Mouse (Mus musculus) ES-Bruce4 (cell line): Measurements from ENCODE around the gene Fan1. TPM values are rescaled to one million over a fixed set of nuclear protein-coding genes. Genes with fewer than 3 reads are reported as not detected.

Source experiments
- H3K27ac ChIP-seq: 2 replicates; pipeline ENCODE4 v1.5.1; 2012; ENCODE audit warnings: low read length, inconsistent platforms; ENCODE audit not compliant: insufficient read depth
- H3K27me3 ChIP-seq: 2 replicates; pipeline ENCODE4 v1.6.1; 2012; ENCODE audit warnings: mild to moderate bottlenecking, low read length, inconsistent platforms; ENCODE audit not compliant: control insufficient read depth, poor library complexity, insufficient read depth, severe bottlenecking
- H3K36me3 ChIP-seq: 2 replicates; pipeline ENCODE4 v1.6.1; 2012; ENCODE audit warnings: inconsistent platforms, mild to moderate bottlenecking, low read length, moderate library complexity; ENCODE audit not compliant: control insufficient read depth, poor library complexity, insufficient read depth, severe bottlenecking
- H3K4me1 ChIP-seq: one replicate; pipeline ENCODE4 v1.8.1; 2011; ENCODE audit warnings: low read length; ENCODE audit not compliant: control insufficient read depth, insufficient read depth
- H3K4me3 ChIP-seq: 2 replicates; pipeline ENCODE4 v1.5.1; 2011; ENCODE audit warnings: low read depth, mild to moderate bottlenecking, low read length
- H3K9ac ChIP-seq: 2 replicates; pipeline ENCODE4 v1.6.1; 2012; ENCODE audit warnings: low read depth, mild to moderate bottlenecking, inconsistent platforms; ENCODE audit not compliant: poor library complexity, severe bottlenecking
- H3K9me3 ChIP-seq: replicated peaks from 2 replicates; pipeline ENCODE4 v1.6.1; 2012; ENCODE audit warnings: mild to moderate bottlenecking, low read length, inconsistent platforms; ENCODE audit not compliant: control insufficient read depth, poor library complexity, insufficient read depth, severe bottlenecking
- CTCF ChIP-seq: IDR thresholded peaks from one replicate; pipeline ENCODE4 v1.8.1; 2011; ENCODE audit warnings: low read depth, low read length
- EP300 ChIP-seq: IDR thresholded peaks from 2 replicates; pipeline ENCODE4 v1.6.1; 2011; ENCODE audit warnings: low read depth, low read length; ENCODE audit not compliant: insufficient read depth
- POLR2A ChIP-seq: IDR thresholded peaks from one replicate; pipeline ENCODE4 v1.8.1; 2011; ENCODE audit warnings: low read length; ENCODE audit not compliant: insufficient read depth
- polyA plus RNA-seq: library from polyadenylated mRNA; stranded (reverse); fragments of >200 nt; gene quantifications from 2 replicates; pipeline ENCODE4 v1.2.4, GENCODE M21; 2011; ENCODE audit warnings: low read depth; ENCODE audit not compliant: missing spikeins, insufficient read depth, insufficient read length

Fan1 gene
- polyA plus RNA-seq, 1 experiment = 6.4 TPM

DNA sequence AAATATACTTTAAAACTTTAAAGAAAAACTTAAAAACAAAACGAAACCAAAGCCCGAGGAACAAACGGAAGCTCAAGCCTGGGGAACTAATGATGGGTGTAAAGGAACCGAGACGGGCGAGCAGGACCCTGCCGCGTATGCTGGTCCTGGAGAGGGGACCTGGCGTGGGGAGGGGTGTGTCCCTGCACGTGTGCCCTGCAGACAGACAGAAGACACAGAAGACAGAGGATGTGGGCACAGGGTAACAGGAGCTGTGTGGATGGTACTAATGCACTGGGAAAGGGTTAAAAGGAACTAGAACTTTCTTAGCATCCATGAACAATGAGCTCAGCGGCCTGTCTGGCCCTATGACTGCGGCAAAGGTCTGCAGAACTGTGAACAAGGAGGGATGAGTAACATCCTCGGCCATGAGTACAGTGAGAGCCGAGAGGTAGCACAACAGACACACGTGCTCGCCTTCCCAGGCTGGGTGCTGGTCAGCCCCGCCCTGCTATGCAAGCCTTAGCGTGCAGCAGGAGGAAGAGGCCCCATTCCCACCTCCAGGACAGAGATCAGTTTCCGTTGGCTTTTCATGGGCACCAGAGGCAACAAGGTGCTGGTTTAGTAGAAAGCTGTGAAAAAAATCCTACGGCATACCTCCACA lies 13.8 kb downstream of the Fan1 start:
- no peak overlapping the region for H3K27ac ChIP-seq
- H3K4me1 ChIP-seq = no peaks in the 10 kb centered on the region
- H3K36me3 ChIP-seq = 0 out of 2 replicates have a peak, but pooled peaks cover 4% of the 10 kb centered on the region
- H3K4me3 ChIP-seq = no peak overlapping the region
- no peak for TF ChIP-seq EP300
- no peak for TF ChIP-seq POLR2A
- TF ChIP-seq CTCF = no peak
- no peaks in the 10 kb centered on the region for H3K9me3 ChIP-seq
- H3K27me3 ChIP-seq = no peaks in the 10 kb centered on the region
- no peak overlapping the region for H3K9ac ChIP-seq

DNA sequence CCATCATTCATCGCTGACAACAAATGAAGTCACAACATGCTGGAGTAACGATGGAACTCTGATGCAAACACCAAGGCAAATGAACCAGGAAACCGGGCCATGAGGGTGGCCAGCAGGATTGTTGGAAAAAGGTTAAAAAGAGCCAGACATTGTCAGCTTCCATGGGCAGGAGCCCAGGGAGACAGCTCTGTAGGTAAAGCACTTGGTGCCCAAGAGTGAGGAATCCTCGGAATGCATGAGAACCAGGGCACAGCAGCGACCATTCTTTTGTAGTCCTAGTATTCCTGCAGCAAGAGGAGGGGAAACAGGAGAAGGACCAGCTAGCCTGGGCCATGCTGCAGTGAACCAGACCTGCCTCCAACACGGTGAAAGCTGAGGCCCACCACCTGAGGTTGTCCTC lies 15.2 kb downstream of the Fan1 start:
- H3K9me3 ChIP-seq = no peaks in the 10 kb centered on the region
- H3K36me3 ChIP-seq = 0 out of 2 replicates have a peak, but pooled peaks cover 4% of the 10 kb centered on the region
- H3K27me3 ChIP-seq = no peaks in the 10 kb centered on the region
- H3K27ac ChIP-seq = no peak overlapping the region
- no peak for TF ChIP-seq CTCF
- no peak for TF ChIP-seq POLR2A
- TF ChIP-seq EP300 = no peak
- H3K4me3 ChIP-seq = no peak overlapping the region
- no peak overlapping the region for H3K9ac ChIP-seq
- no peaks in the 10 kb centered on the region for H3K4me1 ChIP-seq

GRCm38 (mm10) chr7:64357405-64357804 lies 16.5 kb downstream of the Fan1 start:
- H3K4me1 ChIP-seq = no peaks in the 10 kb centered on the region
- TF ChIP-seq POLR2A (no peak), CTCF (no peak), EP300 (no peak)
- no peak overlapping the region for H3K9ac ChIP-seq
- no peaks in the 10 kb centered on the region for H3K36me3 ChIP-seq
- H3K9me3 ChIP-seq = no peaks in the 10 kb centered on the region
- no peaks in the 10 kb centered on the region for H3K27me3 ChIP-seq
- no peak overlapping the region for H3K4me3 ChIP-seq
- no peak overlapping the region for H3K27ac ChIP-seq

GRCm38 (mm10) chr7:64356661-64357060 lies 17.2 kb downstream of the Fan1 start:
- no peaks in the 10 kb centered on the region for H3K9me3 ChIP-seq
- no peaks in the 10 kb centered on the region for H3K4me1 ChIP-seq
- no peak overlapping the region for H3K27ac ChIP-seq
- TF ChIP-seq POLR2A (no peak), EP300 (no peak), CTCF (no peak)
- H3K4me3 ChIP-seq = no peak overlapping the region
- no peaks in the 10 kb centered on the region for H3K27me3 ChIP-seq
- no peak overlapping the region for H3K9ac ChIP-seq
- H3K36me3 ChIP-seq = no peaks in the 10 kb centered on the region

DNA sequence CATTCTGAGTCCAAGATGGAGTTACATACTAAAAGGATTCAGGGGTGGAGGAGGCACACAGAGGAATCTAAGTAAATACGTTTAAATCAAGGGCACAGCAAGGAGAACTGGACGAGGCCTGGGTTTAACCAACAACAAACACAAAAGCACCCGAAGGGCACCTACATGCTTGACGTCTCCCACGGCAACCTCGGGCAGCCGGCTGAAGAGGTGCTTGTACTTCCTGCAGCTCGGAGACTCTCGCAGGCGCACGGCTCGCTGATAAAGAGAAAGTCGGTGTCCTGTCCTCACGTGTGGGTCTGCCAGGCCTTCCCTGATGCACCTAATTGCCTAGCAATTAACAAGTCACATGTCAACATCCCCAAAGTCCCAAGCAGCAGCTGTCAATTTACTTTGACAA lies 19.7 kb downstream of the Fan1 start:
- Histone ChIP-seq H3K27ac (no peak overlapping the region), H3K36me3 (no peaks in the 10 kb centered on the region)
- TF ChIP-seq POLR2A = no peak
- no peak for TF ChIP-seq EP300
- TF ChIP-seq CTCF = no peak

DNA sequence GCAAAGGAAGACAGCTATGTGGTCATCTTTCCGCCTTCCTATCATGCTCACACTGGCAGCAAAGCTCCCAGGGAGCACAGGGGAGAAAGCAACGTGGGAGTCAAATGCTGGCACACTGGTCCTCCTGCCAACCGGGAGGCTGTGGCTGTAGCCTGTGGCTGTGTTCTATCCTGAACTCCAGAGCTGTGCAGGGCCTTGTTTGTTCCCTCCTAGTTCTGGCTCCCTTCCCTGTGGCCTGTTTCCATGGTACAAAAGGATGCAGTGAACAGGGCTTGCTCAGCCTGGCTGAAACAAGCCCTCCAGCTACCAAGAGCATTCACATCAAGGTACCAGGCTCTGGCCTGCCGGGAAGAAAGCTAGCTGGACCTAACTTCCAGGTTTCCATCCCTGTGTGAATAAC lies 22.8 kb downstream of the Fan1 start:
- Histone ChIP-seq H3K9me3 (no peaks in the 10 kb centered on the region), H3K27ac (no peak overlapping the region), H3K36me3 (no peaks in the 10 kb centered on the region; the same call in none of the 2 replicates), H3K4me1 (no peaks in the 10 kb centered on the region), H3K9ac (no peak overlapping the region), H3K27me3 (no peaks in the 10 kb centered on the region), H3K4me3 (no peak overlapping the region)
- TF ChIP-seq CTCF = no peak
- no peak for TF ChIP-seq EP300
- no peak for TF ChIP-seq POLR2A

More for the DNA sequence above, 19.7 kb downstream of the Fan1 start:
- Histone ChIP-seq H3K27me3 (no peaks in the 10 kb centered on the region), H3K4me1 (no peaks in the 10 kb centered on the region), H3K4me3 (no peak overlapping the region), H3K9me3 (no peaks in the 10 kb centered on the region), H3K9ac (no peak overlapping the region)
